Mouse (Mus musculus) liver, adult 2 months (tissue): ENCODE data around the gene Tepsin. TPM values are rescaled to one million over a fixed set of nuclear protein-coding genes. Genes with fewer than 3 reads are reported as not detected.
A peak's percentile ranks its signal among the peaks of the same experiment; 100 is the strongest.

Experiments
- DNase-seq: peaks from one replicate; pipeline ENCODE4 v3.0.0-alpha.2; 2011; ENCODE audit warnings: low read depth, low spot score; ENCODE audit errors: extremely low read depth
- H3K27ac ChIP-seq: fragments of 200-500 bp; replicated peaks from 2 replicates; pipeline ENCODE4 v1.5.1; 2012; ENCODE audit warnings: low read depth, mild to moderate bottlenecking, control low read depth, inconsistent platforms, low read length; ENCODE audit not compliant: insufficient read depth
- H3K27me3 ChIP-seq: fragments of 200-500 bp; 2 replicates; pipeline ENCODE4 v1.6.1; 2012; ENCODE audit warnings: mild to moderate bottlenecking, moderate library complexity, low read length, inconsistent platforms; ENCODE audit not compliant: control insufficient read depth, insufficient read depth
- H3K36me3 ChIP-seq: fragments of 200-500 bp; 2 replicates; pipeline ENCODE4 v1.6.1; 2012; ENCODE audit warnings: low read length, inconsistent platforms; ENCODE audit not compliant: control insufficient read depth, insufficient read depth
- H3K4me1 ChIP-seq: fragments of 200-500 bp; 2 replicates; pipeline ENCODE4 v1.6.1; 2011; ENCODE audit warnings: low read length; ENCODE audit not compliant: control insufficient read depth, insufficient read depth
- H3K4me3 ChIP-seq: fragments of 200-500 bp; 2 replicates; pipeline ENCODE4 v1.5.1; 2011; ENCODE audit warnings: low read depth, mild to moderate bottlenecking, control low read depth, low read length, moderate library complexity; ENCODE audit not compliant: insufficient read depth
- H3K79me2 ChIP-seq: fragments of 200-500 bp; 2 replicates; pipeline ENCODE4 v1.6.1; 2012; ENCODE audit warnings: inconsistent platforms, mild to moderate bottlenecking, low read length, moderate library complexity; ENCODE audit not compliant: control insufficient read depth, insufficient read depth
- H3K9ac ChIP-seq: fragments of 200-500 bp; 2 replicates; pipeline ENCODE4 v1.6.1; 2012; ENCODE audit warnings: low read depth, mild to moderate bottlenecking, control low read depth, inconsistent platforms, low read length
- CTCF ChIP-seq: fragments of 200-500 bp; IDR thresholded peaks from 2 replicates; pipeline ENCODE4 v1.5.1; 2011; ENCODE audit warnings: low read depth, low read length, control low read depth
- POLR2A ChIP-seq: fragments of 200-500 bp; IDR thresholded peaks from 2 replicates; pipeline ENCODE4 v1.6.1; 2011; ENCODE audit warnings: low read length, control low read depth; ENCODE audit not compliant: insufficient read depth; ENCODE audit errors: extremely low read depth
- WGBS: fragments of 180-500 bp; shearing (Covaris S2); methylation state at CpG from one replicate; pipeline ENCODE4 v1.1.7; 2018; 5-methylcytosine and 5-hydroxymethylcytosine counted together
- polyA plus RNA-seq: library from polyadenylated mRNA; depleted of rRNA; stranded (reverse); fragments of >200 nt; gene quantifications from 2 replicates; pipeline ENCODE4 v1.2.3, GENCODE M21; 2012
- total RNA-seq: library from RNA; depleted of rRNA; stranded (reverse); fragments of >200 nt; gene quantifications from 2 replicates; pipeline ENCODE4 v1.2.3, GENCODE M21; 2014

The Tepsin gene
- total and polyA plus RNA-seq, 2 experiments, result 4.6 to 24.9 TPM

DNA sequence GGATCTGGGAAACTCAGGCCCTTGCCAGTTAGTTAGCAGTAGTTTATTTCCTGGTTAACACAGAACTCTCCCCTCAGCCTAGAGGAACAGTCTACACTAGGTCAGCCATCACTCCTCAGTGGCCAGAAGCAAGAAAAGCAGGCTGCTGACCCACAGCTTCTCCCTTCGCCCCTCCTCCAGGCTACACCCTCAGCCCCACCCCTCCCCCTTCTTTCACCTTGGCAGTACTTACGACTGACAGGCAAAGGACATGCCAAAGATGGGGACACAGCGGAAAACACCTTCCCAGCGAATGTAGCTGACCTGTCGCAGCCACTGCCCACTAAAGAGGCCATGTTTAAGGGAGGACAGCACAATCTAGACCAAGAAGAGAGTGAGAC lies 39.1 kb upstream of the Tepsin start:
- no peaks in the 10 kb centered on the region; the same call in 1 of the 2 replicates for H3K79me2 ChIP-seq
- H3K4me1 ChIP-seq, result no peaks in the 10 kb centered on the region
- WGBS, result 53% methylated on average over 5 of the region's 5 CpGs
- DNase-seq, result no peak
- no peak overlapping the region for H3K4me3 ChIP-seq
- TF ChIP-seq POLR2A, result no peak
- no peak for TF ChIP-seq CTCF
- no peaks in the 10 kb centered on the region for H3K36me3 ChIP-seq
- no peak overlapping the region for H3K9ac ChIP-seq
- no peaks in the 10 kb centered on the region for H3K27me3 ChIP-seq
- H3K27ac ChIP-seq, result no peak overlapping the region

- no peak for DNase-seq
- TF ChIP-seq CTCF (no peak), POLR2A (no peak)
- 80% methylated on average over 23 of the region's 23 CpGs for WGBS
- Histone ChIP-seq H3K79me2 (no peaks in the 10 kb centered on the region; the same call in 1 of the 2 replicates), H3K27me3 (no peaks in the 10 kb centered on the region), H3K36me3 (no peaks in the 10 kb centered on the region), H3K9ac (no peak overlapping the region), H3K4me1 (no peaks in the 10 kb centered on the region), H3K27ac (no peak overlapping the region), H3K4me3 (no peak overlapping the region)
Measured at GRCm38 (mm10) chr11:120136796-120137624, 38.5 kb upstream of the Tepsin start.

GRCm38 (mm10) chr11:120136195-120136594 lies 37.7 kb upstream of the Tepsin start:
- H3K79me2 ChIP-seq, result no peaks in the 10 kb centered on the region; the same call in 1 of the 2 replicates
- DNase-seq, result no peak
- H3K27me3 ChIP-seq, result no peaks in the 10 kb centered on the region
- no peak overlapping the region for H3K4me3 ChIP-seq
- no peak overlapping the region for H3K27ac ChIP-seq
- no peaks in the 10 kb centered on the region; the same call in 1 of the 2 replicates for H3K36me3 ChIP-seq
- WGBS, result 75% methylated on average over 8 of the region's 8 CpGs
- no peak overlapping the region for H3K9ac ChIP-seq
- no peaks in the 10 kb centered on the region for H3K4me1 ChIP-seq
- TF ChIP-seq CTCF (no peak), POLR2A (no peak)

GRCm38 (mm10) chr11:120134847-120135530 lies 36.5 kb upstream of the Tepsin start:
- DNase-seq, result peak; percentile 66
- Histone ChIP-seq H3K27me3 (no peaks in the 10 kb centered on the region), H3K27ac (no peak overlapping the region), H3K4me1 (no peaks in the 10 kb centered on the region), H3K4me3 (no peak overlapping the region), H3K36me3 (peaks cover 3% of the 10 kb centered on the region; the same call in 1 of the 2 replicates), H3K9ac (no peak overlapping the region), H3K79me2 (no peaks in the 10 kb centered on the region; the same call in 1 of the 2 replicates)
- 74% methylated on average over 9 of the region's 9 CpGs for WGBS
- TF ChIP-seq POLR2A, result no peak
- no peak for TF ChIP-seq CTCF

- Histone ChIP-seq H3K4me3 (no peak overlapping the region), H3K4me1 (no peaks in the 10 kb centered on the region), H3K27ac (no peak overlapping the region), H3K9ac (no peak overlapping the region), H3K36me3 (peaks cover 4% of the 10 kb centered on the region; the same call in 1 of the 2 replicates), H3K27me3 (no peaks in the 10 kb centered on the region), H3K79me2 (no peaks in the 10 kb centered on the region; the same call in 1 of the 2 replicates)
- no peak for DNase-seq
- no peak for TF ChIP-seq POLR2A
- no peak for TF ChIP-seq CTCF
- WGBS, result 95% methylated on average over 5 of the region's 5 CpGs
Measured at GRCm38 (mm10) chr11:120134148-120134547, 35.6 kb upstream of the Tepsin start.

- H3K36me3 ChIP-seq, result peaks cover 19% of the 10 kb centered on the region; the same call in 1 of the 2 replicates
Measured at GRCm38 (mm10) chr11:120129281-120129680, 30.8 kb upstream of the Tepsin start.

More at GRCm38 (mm10) chr11:120129281-120129680, 30.8 kb upstream of the Tepsin start:
- H3K79me2 ChIP-seq, result no peaks in the 10 kb centered on the region
- no peak overlapping the region for H3K9ac ChIP-seq
- no peaks in the 10 kb centered on the region for H3K4me1 ChIP-seq
- DNase-seq, result no peak
- H3K27ac ChIP-seq, result no peak overlapping the region
- H3K4me3 ChIP-seq, result no peak overlapping the region
- WGBS, result 94% methylated on average over 7 of the region's 7 CpGs
- TF ChIP-seq POLR2A, result no peak
- no peak for TF ChIP-seq CTCF
- H3K27me3 ChIP-seq, result no peaks in the 10 kb centered on the region
